Mouse (Mus musculus): Measurements from ENCODE around the gene Rassf8. TPM values are rescaled to one million over a fixed set of nuclear protein-coding genes. Genes with fewer than 3 reads are reported as not detected.

Gene Rassf8
- polyA plus RNA-seq, 1 experiment from 2014 or later, result 4.1 TPM

DNA sequence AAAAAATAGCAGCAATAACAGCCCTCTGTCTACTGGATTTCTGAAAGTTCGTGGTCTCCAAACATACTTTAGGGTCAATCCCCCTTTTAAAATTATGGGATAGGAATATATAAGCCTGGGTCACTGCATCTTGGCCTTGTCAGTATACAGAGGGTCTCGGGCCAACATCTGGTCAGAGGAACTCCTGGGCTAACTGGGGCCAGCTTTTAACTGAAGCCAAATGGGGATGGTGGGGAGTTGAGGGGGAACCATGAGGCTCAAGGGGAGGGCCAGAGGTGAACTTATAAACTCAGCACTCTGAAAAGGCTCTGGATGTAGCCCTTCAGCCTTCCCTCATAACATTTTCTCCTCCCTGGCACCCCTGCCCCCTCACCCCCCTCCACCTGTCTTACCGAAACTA, 120.6 kb downstream of the Rassf8 start:
- Histone ChIP-seq H3K4me3 (ENCODE audit: low read depth, low read length) (no peak overlapping the region), H3K4me2 (peak overlapping the region; percentile 76; the same call in 1 of the 2 replicates), H3K9ac (ENCODE audit: low read depth, low read length) (no peak overlapping the region), H3K9me3 (ENCODE audit: control insufficient read depth, low read length) (no peaks in the 10 kb centered on the region), H3K27ac (ENCODE audit: low read depth, low read length) (no peak overlapping the region), H3K36me3 (ENCODE audit: control insufficient read depth, insufficient read depth, low read length) (no peaks in the 10 kb centered on the region), H3K4me1 (replicated peaks; ENCODE audit: control insufficient read depth, insufficient read depth, low read length) (peaks cover 6% of the 10 kb centered on the region), H3K27me3 (replicated peaks; ENCODE audit: control insufficient read depth, insufficient read depth, low read length) (peaks cover 72% of the 10 kb centered on the region)
- DNase-seq (ENCODE audit: low spot score) (no peak), ATAC-seq (replicated peaks; ENCODE audit: low FRiP score) (no peak)
- WGBS, result 61% methylated on average over 3 of the region's 3 CpGs

Other genes starting within 250 kb of the Rassf8 start
- gene Lmntd1, start 132.4 kb upstream of the Rassf8 start, polyA plus RNA-seq (2014; fragmentation: Nextera tagmentation; extraction: Ambion mirVana), result not detected in 2 replicates
- 0.12 TPM in 1 of 2 replicates, not detected in the other for gene Tuba3b, start 131.0 kb upstream of the Rassf8 start, polyA plus RNA-seq (2014; fragmentation: Nextera tagmentation; extraction: Ambion mirVana)
- 0.34 and 0.45 TPM in 2 replicates for gene Bhlhe41, start 118.8 kb downstream of the Rassf8 start, polyA plus RNA-seq (2014; fragmentation: Nextera tagmentation; extraction: Ambion mirVana)
- gene Sspn, start 184.9 kb downstream of the Rassf8 start, polyA plus RNA-seq (2014; fragmentation: Nextera tagmentation; extraction: Ambion mirVana), result 2.2 TPM in 2 replicates